Mouse (Mus musculus) ES-Bruce4 (cell line): ENCODE data around the gene Zfp113. TPM values are rescaled to one million over a fixed set of nuclear protein-coding genes. Genes with fewer than 3 reads are reported as not detected.
"Not testable (repeated sequence)": the region's sequence is repeated elsewhere in the genome, so short reads cannot be mapped to it uniquely, and the experiment has no call there.

Experiments
- H3K27ac ChIP-seq: 2 replicates; pipeline ENCODE4 v1.5.1; 2012; ENCODE audit warnings: low read length, inconsistent platforms; ENCODE audit not compliant: insufficient read depth
- H3K27me3 ChIP-seq: 2 replicates; pipeline ENCODE4 v1.6.1; 2012; ENCODE audit warnings: mild to moderate bottlenecking, low read length, inconsistent platforms; ENCODE audit not compliant: control insufficient read depth, poor library complexity, insufficient read depth, severe bottlenecking
- H3K36me3 ChIP-seq: 2 replicates; pipeline ENCODE4 v1.6.1; 2012; ENCODE audit warnings: inconsistent platforms, mild to moderate bottlenecking, low read length, moderate library complexity; ENCODE audit not compliant: control insufficient read depth, poor library complexity, insufficient read depth, severe bottlenecking
- H3K4me1 ChIP-seq: one replicate; pipeline ENCODE4 v1.8.1; 2011; ENCODE audit warnings: low read length; ENCODE audit not compliant: control insufficient read depth, insufficient read depth
- H3K4me3 ChIP-seq: 2 replicates; pipeline ENCODE4 v1.5.1; 2011; ENCODE audit warnings: low read depth, mild to moderate bottlenecking, low read length
- H3K9ac ChIP-seq: 2 replicates; pipeline ENCODE4 v1.6.1; 2012; ENCODE audit warnings: low read depth, mild to moderate bottlenecking, inconsistent platforms; ENCODE audit not compliant: poor library complexity, severe bottlenecking
- H3K9me3 ChIP-seq: replicated peaks from 2 replicates; pipeline ENCODE4 v1.6.1; 2012; ENCODE audit warnings: mild to moderate bottlenecking, low read length, inconsistent platforms; ENCODE audit not compliant: control insufficient read depth, poor library complexity, insufficient read depth, severe bottlenecking
- CTCF ChIP-seq: IDR thresholded peaks from one replicate; pipeline ENCODE4 v1.8.1; 2011; ENCODE audit warnings: low read depth, low read length
- EP300 ChIP-seq: IDR thresholded peaks from 2 replicates; pipeline ENCODE4 v1.6.1; 2011; ENCODE audit warnings: low read depth, low read length; ENCODE audit not compliant: insufficient read depth
- POLR2A ChIP-seq: IDR thresholded peaks from one replicate; pipeline ENCODE4 v1.8.1; 2011; ENCODE audit warnings: low read length; ENCODE audit not compliant: insufficient read depth
- polyA plus RNA-seq: library from polyadenylated mRNA; stranded (reverse); fragments of >200 nt; gene quantifications from 2 replicates; pipeline ENCODE4 v1.2.4, GENCODE M21; 2011; ENCODE audit warnings: low read depth; ENCODE audit not compliant: missing spikeins, insufficient read depth, insufficient read length

Gene Zfp113
- polyA plus RNA-seq, 1 experiment = 10.0 TPM

GRCm38 (mm10) chr5:138118041-138118440 lies 37.5 kb downstream of the Zfp113 start:
- Histone ChIP-seq H3K36me3 (peaks cover 9% of the 10 kb centered on the region), H3K9me3 (peaks cover 4% of the 10 kb centered on the region; the same call in 1 of the 2 replicates), H3K4me1 (no peaks in the 10 kb centered on the region), H3K27me3 (no peaks in the 10 kb centered on the region), H3K9ac (peak overlapping the region; percentile 66), H3K4me3 (no peak overlapping the region), H3K27ac (peak overlapping the region; percentile 82)
- TF ChIP-seq CTCF = no peak
- TF ChIP-seq POLR2A = no peak
- no peak for TF ChIP-seq EP300

GRCm38 (mm10) chr5:138117199-138118015 lies 38.1 kb downstream of the Zfp113 start:
- TF ChIP-seq CTCF (no peak), EP300 (no peak), POLR2A (no peak)
- peak overlapping the region; percentile 82 for H3K27ac ChIP-seq
- peak overlapping the region; percentile 66 for H3K9ac ChIP-seq
- peaks cover 4% of the 10 kb centered on the region; the same call in 1 of the 2 replicates for H3K9me3 ChIP-seq
- no peaks in the 10 kb centered on the region for H3K4me1 ChIP-seq
- H3K27me3 ChIP-seq = no peaks in the 10 kb centered on the region
- H3K4me3 ChIP-seq = peak overlapping the region; percentile 77
- peaks cover 9% of the 10 kb centered on the region for H3K36me3 ChIP-seq

GRCm38 (mm10) chr5:138116255-138117198 lies 39.0 kb downstream of the Zfp113 start, which contains the start of gene Zscan21:
TSS of gene Zscan21 (plus strand) at chr5:138116903.
- TF ChIP-seq POLR2A (peak; percentile 94), EP300 (peak; percentile 31; the same call in 1 of the 2 replicates), CTCF (no peak)
- Histone ChIP-seq H3K4me1 (no peaks in the 10 kb centered on the region), H3K27me3 (no peaks in the 10 kb centered on the region), H3K4me3 (peak within 1 kb of the TSS; percentile 77), H3K9ac (peak within 1 kb of the TSS; percentile 66), H3K9me3 (peaks cover 4% of the 10 kb centered on the region; the same call in 1 of the 2 replicates), H3K27ac (peak within 1 kb of the TSS; percentile 82), H3K36me3 (peaks cover 9% of the 10 kb centered on the region)

- H3K4me1 ChIP-seq, H3K9ac ChIP-seq, H3K27ac ChIP-seq, H3K4me3 ChIP-seq, H3K36me3 ChIP-seq, H3K9me3 ChIP-seq, H3K27me3 ChIP-seq: not testable (repeated sequence)
Measured at GRCm38 (mm10) chr5:138109847-138110396, 45.6 kb downstream of the Zfp113 start.

GRCm38 (mm10) chr5:138107130-138107529 lies 48.4 kb downstream of the Zfp113 start:
- no peaks in the 10 kb centered on the region for H3K9me3 ChIP-seq
- H3K27ac ChIP-seq = no peak overlapping the region
- H3K4me1 ChIP-seq = no peaks in the 10 kb centered on the region
- H3K9ac ChIP-seq = no peak overlapping the region
- no peaks in the 10 kb centered on the region for H3K27me3 ChIP-seq
- peaks cover 20% of the 10 kb centered on the region for H3K36me3 ChIP-seq
- no peak for TF ChIP-seq POLR2A
- no peak for TF ChIP-seq EP300
- no peak for TF ChIP-seq CTCF
- H3K4me3 ChIP-seq = no peak overlapping the region
